In genomic region chr17:78885286-78886065, GRCm38 (mm10) we compare ENCODE assay signal across 24 mouse cellular contexts. TPM values are rescaled to one million over a fixed set of nuclear protein-coding genes. Genes with fewer than 3 reads are reported as not detected.
"Had no signal": no experiment of that assay in that cellular context is flagged by ENCODE, and none has a peak within 500 bp of the region (broad histone marks: within the 10 kb centered on the region; RNA-seq: fewer than 3 reads in every experiment).

No protein-coding gene starts in this region.

- H3K27ac ChIP-seq: lung, embryonic 15.5 days; macrophage; midbrain, embryonic 10.5 days; midbrain, embryonic 12.5 days; neural tube, embryonic 13.5 days; neural tube, embryonic 15.5 days; stomach, embryonic 15.5 days; stomach, postnatal 0 days had no signal

- H3K9me3 ChIP-seq: lung, embryonic 15.5 days; midbrain, embryonic 10.5 days; neural tube, embryonic 13.5 days; neural tube, embryonic 15.5 days; stomach, embryonic 15.5 days had no signal

- H3K9ac ChIP-seq: liver, postnatal 0 days; lung, embryonic 15.5 days; midbrain, embryonic 12.5 days; neural tube, embryonic 13.5 days; neural tube, embryonic 15.5 days; stomach, embryonic 15.5 days had no signal

- ATAC-seq: liver, postnatal 0 days; lung, postnatal 0 days; midbrain, embryonic 16.5 days had no signal

- H3K4me2 ChIP-seq: lung, embryonic 15.5 days; midbrain, embryonic 12.5 days; neural tube, embryonic 13.5 days; neural tube, embryonic 15.5 days; stomach, embryonic 15.5 days had no signal

- DNase-seq: liver, postnatal 0 days; lung, adult 2 months; lung, postnatal 14 days; lung, postnatal 36 days; midbrain, embryonic 14.5 days; right cerebral cortex, postnatal 14 days; thymus, adult 2 months; thymus, postnatal 25 days; thymus, postnatal 4 days had no signal

- H3K4me3 ChIP-seq: lung, embryonic 15.5 days; midbrain, embryonic 10.5 days; midbrain, embryonic 12.5 days; myocyte; neural tube, embryonic 13.5 days; neural tube, embryonic 15.5 days; stomach, embryonic 15.5 days had no signal

- H3K27me3 ChIP-seq: lung, embryonic 15.5 days; midbrain, embryonic 12.5 days; neural tube, embryonic 13.5 days; neural tube, embryonic 15.5 days; stomach, embryonic 15.5 days had no signal

- H3K36me3 ChIP-seq: lung, embryonic 15.5 days; midbrain, embryonic 10.5 days; midbrain, embryonic 12.5 days; neural tube, embryonic 13.5 days; neural tube, embryonic 15.5 days had no signal

RNA-seq across cellular contexts. Expression of gene Sult6b1, which starts 21.3 kb away (rescaled TPM):
- total RNA-seq: megakaryocyte, adult 5-6 weeks; megakaryocyte-erythroid progenitor cell, adult 5-6 weeks had no signal
- polyA plus RNA-seq: lung, adult 2 months; macrophage; midbrain, embryonic 14.5 days; neural tube, embryonic 13.5 days; spleen, adult 2 months; thymus, adult 2 months; urinary bladder, adult 2 months had no signal
